Mouse (Mus musculus) adrenal gland, postnatal 36 days (tissue): ENCODE data around the gene Cyb5r4. TPM values are rescaled to one million over a fixed set of nuclear protein-coding genes. Genes with fewer than 3 reads are reported as not detected.
"Not testable (repeated sequence)": the region's sequence is repeated elsewhere in the genome, so short reads cannot be mapped to it uniquely, and the experiment has no call there.

Experiments used
- DNase-seq, 2 experiments: peaks; one replicate each; pipeline ENCODE4 v3.0.0; 2021; ENCODE audit warnings: mixed read lengths in 1 of 2
- long read RNA-seq, 2 experiments: library from polyadenylated mRNA; stranded (forward); transcript quantifications; one replicate each; pipeline ENCODE4 v2.0.0; 2021; ENCODE audit warnings: borderline sequencing depth in 2 of 2
- total RNA-seq, 2 experiments: library from RNA; stranded (reverse); gene quantifications; 2 replicates each; pipeline ENCODE4 v1.2.3; 2021

The Cyb5r4 gene
- total RNA-seq, result 10 to 100 TPM; 43.1 to 44.2 TPM
- long read RNA-seq, experiment 1, transcript Cyb5r4-201 (16 exons, 2,644 nt), result major isoform, 154 of 181 reads
- long read RNA-seq, experiment 1, partial matches to known transcripts, result 4 of 181 reads
- long read RNA-seq, experiment 1, other reads (novel, unspliced or antisense), result 23 of 181 reads
- long read RNA-seq, experiment 2, transcript Cyb5r4-201 (16 exons, 2,644 nt), result major isoform, 37 of 43 reads
- long read RNA-seq, experiment 2, partial matches to known transcripts, result 0 of 43 reads
- long read RNA-seq, experiment 2, other reads (novel, unspliced or antisense), result 6 of 43 reads

- peak; percentile 97 to 98 for DNase-seq
Observed at GRCm38 (mm10) chr9:87021778-87022523, at the start of gene Cyb5r4. Gene Cyb5r4 (plus strand): TSS chr9:87022014.

- DNase-seq, result not testable (repeated sequence)
Observed at GRCm38 (mm10) chr9:86972471-86972870, 49.3 kb upstream of the Cyb5r4 start.

- DNase-seq, result no peak
Observed at GRCm38 (mm10) chr9:86973562-86973961, 48.3 kb upstream of the Cyb5r4 start.

GRCm38 (mm10) chr9:86976896-86977295, 44.9 kb upstream of the Cyb5r4 start:
- peak; percentile 5 to 18 for DNase-seq

GRCm38 (mm10) chr9:86978257-86978907, 43.4 kb upstream of the Cyb5r4 start:
- DNase-seq, result no peak

GRCm38 (mm10) chr9:86980048-86980447, 41.8 kb upstream of the Cyb5r4 start:
- no peak for DNase-seq

- no peak for DNase-seq
Observed at GRCm38 (mm10) chr9:86980942-86981341, 40.9 kb upstream of the Cyb5r4 start.

- no peak for DNase-seq
Observed at GRCm38 (mm10) chr9:86981551-86981950, 40.3 kb upstream of the Cyb5r4 start.

- no peak for DNase-seq
Observed at GRCm38 (mm10) chr9:86984583-86984982, 37.2 kb upstream of the Cyb5r4 start.

GRCm38 (mm10) chr9:86985105-86985504, 36.7 kb upstream of the Cyb5r4 start:
- DNase-seq, result no peak

GRCm38 (mm10) chr9:86986703-86987296, 35.0 kb upstream of the Cyb5r4 start:
- DNase-seq, result no peak

GRCm38 (mm10) chr9:86989822-86990221, 32.0 kb upstream of the Cyb5r4 start:
- no peak for DNase-seq

GRCm38 (mm10) chr9:86991758-86992157, 30.1 kb upstream of the Cyb5r4 start:
- no peak for DNase-seq

- peak in 1 of 2 experiments; percentile 17 for DNase-seq
Observed at GRCm38 (mm10) chr9:86997046-86997691, 24.6 kb upstream of the Cyb5r4 start.

- DNase-seq, result peak; percentile 57 to 67
Observed at GRCm38 (mm10) chr9:86999956-87000582, 21.7 kb upstream of the Cyb5r4 start.

- DNase-seq, result no peak
Observed at GRCm38 (mm10) chr9:87004701-87005434, 16.9 kb upstream of the Cyb5r4 start.

GRCm38 (mm10) chr9:87005435-87005779, 16.4 kb upstream of the Cyb5r4 start:
- DNase-seq, result no peak

- DNase-seq, result no peak
Observed at GRCm38 (mm10) chr9:87008507-87008906, 13.3 kb upstream of the Cyb5r4 start.

GRCm38 (mm10) chr9:87008919-87009318, 12.9 kb upstream of the Cyb5r4 start:
- no peak for DNase-seq

- DNase-seq, result peak; percentile 19 to 36
Observed at GRCm38 (mm10) chr9:87015288-87015937, 6.4 kb upstream of the Cyb5r4 start, which contains the start of gene Ripply2. Gene Ripply2 (plus strand): TSS chr9:87015537.
